Mouse (Mus musculus) bone marrow, adult 2 months (tissue): ENCODE results near the gene Ube2n.

Experiments used
- CTCF ChIP-seq: fragments of 200-500 bp; IDR thresholded peaks from 2 replicates; pipeline ENCODE4 v1.5.1; 2011; ENCODE audit warnings: low read length, control low read depth; ENCODE audit not compliant: control insufficient read depth, insufficient read depth
- POLR2A ChIP-seq: fragments of 200-500 bp; IDR thresholded peaks from 2 replicates; pipeline ENCODE4 v1.6.1; 2011; ENCODE audit warnings: low read depth, mild to moderate bottlenecking, control low read depth, low read length, borderline replicate concordance; ENCODE audit not compliant: control insufficient read depth

GRCm38 (mm10) chr10:95489653-95490052 is 25.3 kb upstream of the Ube2n start:
- TF ChIP-seq POLR2A (no peak), CTCF (peak; percentile 44; the same call in 1 of the 2 replicates)
